Comparison of ENCODE assay signal across 12 mouse cellular contexts in the genomic region with DNA sequence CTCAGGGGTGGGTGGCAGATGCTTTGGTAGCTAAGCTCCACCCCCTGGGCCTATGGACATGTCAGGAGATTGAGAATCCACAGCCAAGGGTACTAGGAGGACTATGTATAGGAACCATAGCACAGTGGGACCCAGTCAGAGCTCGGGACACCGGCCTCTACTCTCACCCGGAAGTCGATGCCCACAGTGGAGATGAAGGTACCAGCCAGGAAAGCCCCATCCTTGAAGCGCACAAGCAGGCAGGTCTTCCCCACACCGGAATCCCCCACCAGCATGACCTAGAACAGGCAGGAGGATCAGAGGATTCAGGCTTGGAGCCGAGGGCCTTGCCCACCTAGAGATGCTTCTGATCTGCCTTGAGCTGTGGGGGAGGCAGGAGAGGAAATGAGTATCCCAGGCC. TPM values are rescaled to one million over a fixed set of nuclear protein-coding genes. Genes with fewer than 3 reads are reported as not detected.
DNase-seq lines count a peak whose midpoint lies in the region; ATAC-seq and TF ChIP-seq lines count a peak whose summit lies in the region.
"Had no signal": no experiment of that assay in that cellular context is flagged by ENCODE, and none has a peak within 500 bp of the region (broad histone marks: within the 10 kb centered on the region; RNA-seq: fewer than 3 reads in every experiment).

No protein-coding gene starts in this region.

- H3K4me2 ChIP-seq in heart, embryonic 13.5 days, result no peak overlapping the region
- H3K4me2 ChIP-seq in lung, embryonic 14.5 days, result no peak overlapping the region
- no peak overlapping the region for H3K4me2 ChIP-seq in forebrain, embryonic 14.5 days (ENCODE audit: low read length)
- no peak overlapping the region for H3K4me2 ChIP-seq in midbrain, embryonic 15.5 days

- no peak overlapping the region for H3K4me3 ChIP-seq in heart, embryonic 13.5 days
- no peak overlapping the region for H3K4me3 ChIP-seq in lung, embryonic 14.5 days (ENCODE audit: low read depth, low read length)
- H3K4me3 ChIP-seq in forebrain, embryonic 14.5 days (ENCODE audit: low read depth, low read length), result no peak overlapping the region
- no peak overlapping the region for H3K4me3 ChIP-seq in midbrain, embryonic 15.5 days
- H3K4me3 ChIP-seq: liver, embryonic 15.5 days had no signal

- no peak for DNase-seq in heart, postnatal 4 days
- DNase-seq in lung, embryonic 14.5 days, result no peak
- no peak for DNase-seq in lung, postnatal 10 days
- no peak for DNase-seq in forebrain, embryonic 14.5 days (ENCODE audit: low spot score)
- DNase-seq in cerebellum, adult 9-10 months, result no peak
- DNase-seq: adrenal gland, postnatal 14 days; heart, postnatal 10 days; kidney, postnatal 36 days had no signal

- 77% methylated on average over 7 of the region's 7 CpGs for WGBS in heart, embryonic 13.5 days
- 74% methylated on average over 7 of the region's 7 CpGs for WGBS in lung, embryonic 14.5 days
- 83% methylated on average over 7 of the region's 7 CpGs for WGBS in forebrain, embryonic 14.5 days
- WGBS in midbrain, embryonic 15.5 days, result 84% methylated on average over 7 of the region's 7 CpGs

- peak overlapping the region; percentile 25; the same call in 1 of the 2 replicates for H3K9ac ChIP-seq in heart, embryonic 13.5 days
- peak overlapping the region; percentile 0; the same call in 1 of the 2 replicates for H3K9ac ChIP-seq in lung, embryonic 14.5 days
- H3K9ac ChIP-seq in forebrain, embryonic 14.5 days (ENCODE audit: low read length), result peak overlapping the region; percentile 17; the same call in 1 of the 2 replicates
- 0 out of 2 replicates have a peak overlapping the region, but pooled peaks have one; percentile 11 for H3K9ac ChIP-seq in midbrain, embryonic 15.5 days
- H3K9ac ChIP-seq: liver, embryonic 15.5 days had no signal

- peaks cover 21% of the 10 kb centered on the region for H3K36me3 ChIP-seq in heart, embryonic 13.5 days
- peaks cover 25% of the 10 kb centered on the region for H3K36me3 ChIP-seq in lung, embryonic 14.5 days (ENCODE audit: insufficient read depth)
- peaks cover 15% of the 10 kb centered on the region for H3K36me3 ChIP-seq in forebrain, embryonic 14.5 days (ENCODE audit: control insufficient read depth, insufficient read depth, low read length)
- H3K36me3 ChIP-seq in midbrain, embryonic 15.5 days (replicated peaks), result no peaks in the 10 kb centered on the region

- no peaks in the 10 kb centered on the region; the same call in 1 of the 2 replicates for H3K27me3 ChIP-seq in heart, embryonic 13.5 days (replicated peaks)
- H3K27me3 ChIP-seq in lung, embryonic 14.5 days (ENCODE audit: insufficient read depth, low read length), result no peaks in the 10 kb centered on the region
- H3K27me3 ChIP-seq in forebrain, embryonic 14.5 days (replicated peaks; ENCODE audit: control insufficient read depth, insufficient read depth, low read length), result no peaks in the 10 kb centered on the region
- H3K27me3 ChIP-seq in midbrain, embryonic 15.5 days (replicated peaks), result no peaks in the 10 kb centered on the region

- no peak overlapping the region for H3K27ac ChIP-seq in heart, embryonic 13.5 days (replicated peaks)
- H3K27ac ChIP-seq in lung, embryonic 14.5 days (ENCODE audit: low read depth), result no peak overlapping the region
- no peak overlapping the region for H3K27ac ChIP-seq in forebrain, embryonic 14.5 days (ENCODE audit: low read depth, low read length)
- H3K27ac ChIP-seq in midbrain, embryonic 15.5 days, result no peak overlapping the region

- H3K4me1 ChIP-seq in heart, embryonic 13.5 days, result peaks cover 47% of the 10 kb centered on the region
- H3K4me1 ChIP-seq in lung, embryonic 14.5 days (ENCODE audit: insufficient read depth), result peaks cover 16% of the 10 kb centered on the region
- peaks cover 26% of the 10 kb centered on the region for H3K4me1 ChIP-seq in forebrain, embryonic 14.5 days (ENCODE audit: control insufficient read depth, insufficient read depth, low read length)
- H3K4me1 ChIP-seq in midbrain, embryonic 15.5 days, result peaks cover 47% of the 10 kb centered on the region

- no peak for ATAC-seq in heart, embryonic 13.5 days (ENCODE audit: extremely low read depth, insufficient number of reproducible peaks, low FRiP score, low TSS enrichment)
- ATAC-seq in lung, embryonic 14.5 days (ENCODE audit: insufficient read depth), result no peak
- no peak for ATAC-seq in forebrain, embryonic 14.5 days
- no peak for ATAC-seq in midbrain, embryonic 15.5 days (replicated peaks)
- no peak for ATAC-seq in cerebellum, adult (ENCODE audit: insufficient number of reproducible peaks, low FRiP score, low TSS enrichment)

- TF ChIP-seq CTCF in lung, embryonic 14.5 days (IDR thresholded peaks at IDR 0.05; ENCODE audit: low read depth), result no peak

- no peaks in the 10 kb centered on the region for H3K9me3 ChIP-seq in heart, embryonic 13.5 days
- H3K9me3 ChIP-seq in lung, embryonic 14.5 days (ENCODE audit: low read depth, low read length), result no peaks in the 10 kb centered on the region
- H3K9me3 ChIP-seq in forebrain, embryonic 14.5 days (replicated peaks; ENCODE audit: control insufficient read depth, low read length), result no peaks in the 10 kb centered on the region
- H3K9me3 ChIP-seq in midbrain, embryonic 15.5 days, result no peaks in the 10 kb centered on the region
- H3K9me3 ChIP-seq: liver, embryonic 15.5 days had no signal

RNA-seq across cellular contexts. Expression of a gene that starts 2.0 kb away (rescaled TPM):
- polyA plus RNA-seq in heart, embryonic 13.5 days (2015; fragmentation: Nextera tagmentation; extraction: Ambion mirVana), result 1.0 and 1.4 TPM in 2 replicates
- under 1 TPM; 0.27 to 0.38 TPM for total RNA-seq in heart, postnatal 4 days (2021)
- 2.8 and 3.1 TPM in 2 replicates for polyA plus RNA-seq in lung, embryonic 14.5 days (2014; fragmentation: Nextera tagmentation; extraction: Ambion mirVana)
- polyA plus RNA-seq in forebrain, embryonic 14.5 days (2014; fragmentation: Nextera tagmentation; extraction: Ambion mirVana), result 4.0 TPM in 2 replicates
- 8.4 and 8.8 TPM in 2 replicates for polyA plus RNA-seq in midbrain, embryonic 15.5 days (2015; fragmentation: Nextera tagmentation; extraction: Ambion mirVana)

RNA-seq across cellular contexts. Expression of a gene that starts 4.3 kb away (rescaled TPM):
- 72.5 and 76.1 TPM in 2 replicates for polyA plus RNA-seq in heart, embryonic 13.5 days (2015; fragmentation: Nextera tagmentation; extraction: Ambion mirVana)
- total RNA-seq in heart, postnatal 4 days (2021), result 100 to 1,000 TPM in 1 of 2 experiments, 10 to 100 TPM in 1; 97.6 to 106 TPM
- polyA plus RNA-seq in lung, embryonic 14.5 days (2014; fragmentation: Nextera tagmentation; extraction: Ambion mirVana), result 103 and 106 TPM in 2 replicates
- 80.1 and 96.6 TPM in 2 replicates for polyA plus RNA-seq in forebrain, embryonic 14.5 days (2014; fragmentation: Nextera tagmentation; extraction: Ambion mirVana)
- polyA plus RNA-seq in midbrain, embryonic 15.5 days (2015; fragmentation: Nextera tagmentation; extraction: Ambion mirVana), result 108 and 112 TPM in 2 replicates

RNA-seq across cellular contexts. Expression of a gene that starts 17.6 kb away (rescaled TPM):
- 10.9 and 14.2 TPM in 2 replicates for polyA plus RNA-seq in heart, embryonic 13.5 days (2015; fragmentation: Nextera tagmentation; extraction: Ambion mirVana)
- total RNA-seq in heart, postnatal 4 days (2021), result 10 to 100 TPM; 50.1 to 52.6 TPM
- polyA plus RNA-seq in lung, embryonic 14.5 days (2014; fragmentation: Nextera tagmentation; extraction: Ambion mirVana), result 27.6 and 34.0 TPM in 2 replicates
- 12.9 and 16.7 TPM in 2 replicates for polyA plus RNA-seq in forebrain, embryonic 14.5 days (2014; fragmentation: Nextera tagmentation; extraction: Ambion mirVana)
- polyA plus RNA-seq in midbrain, embryonic 15.5 days (2015; fragmentation: Nextera tagmentation; extraction: Ambion mirVana), result 29.0 and 29.8 TPM in 2 replicates

RNA-seq across cellular contexts. Expression of a gene that starts 43.6 kb away (rescaled TPM):
- 0.55 and 0.76 TPM in 2 replicates for polyA plus RNA-seq in heart, embryonic 13.5 days (2015; fragmentation: Nextera tagmentation; extraction: Ambion mirVana)
- total RNA-seq in heart, postnatal 4 days (2021), result under 1 TPM; 0.34 to 0.91 TPM
- 0.93 and 1.1 TPM in 2 replicates for polyA plus RNA-seq in lung, embryonic 14.5 days (2014; fragmentation: Nextera tagmentation; extraction: Ambion mirVana)
- polyA plus RNA-seq in forebrain, embryonic 14.5 days (2014; fragmentation: Nextera tagmentation; extraction: Ambion mirVana), result 9.1 and 14.6 TPM in 2 replicates
- polyA plus RNA-seq in midbrain, embryonic 15.5 days (2015; fragmentation: Nextera tagmentation; extraction: Ambion mirVana), result 50.3 and 52.9 TPM in 2 replicates

RNA-seq across cellular contexts. Expression of a gene that starts 53.2 kb away (rescaled TPM):
- polyA plus RNA-seq in heart, embryonic 13.5 days (2015; fragmentation: Nextera tagmentation; extraction: Ambion mirVana), result 18.1 TPM in 2 replicates
- 10 to 100 TPM; 14.9 to 16.3 TPM for total RNA-seq in heart, postnatal 4 days (2021)
- polyA plus RNA-seq in lung, embryonic 14.5 days (2014; fragmentation: Nextera tagmentation; extraction: Ambion mirVana), result 23.8 and 30.2 TPM in 2 replicates
- 31.8 and 37.2 TPM in 2 replicates for polyA plus RNA-seq in forebrain, embryonic 14.5 days (2014; fragmentation: Nextera tagmentation; extraction: Ambion mirVana)
- polyA plus RNA-seq in midbrain, embryonic 15.5 days (2015; fragmentation: Nextera tagmentation; extraction: Ambion mirVana), result 40.6 and 43.7 TPM in 2 replicates
